Mouse (Mus musculus): ENCODE results near the gene Actl6b.

- TF ChIP-seq CTCF (IDR thresholded peaks at IDR 0.05; ENCODE audit: low read depth) (no peak; the same call in 1 of the 2 replicates), EP300 (IDR thresholded peaks at IDR 0.05; ENCODE audit: low read depth) (no peak)
These were observed 16.3 kb downstream of the Actl6b start, which contains the start of gene Tfr2 for GRCm38 (mm10) chr5:137569665-137570064.

Data from liver, embryonic 14.5 days (tissue).